Mouse (Mus musculus) urinary bladder, postnatal 10 days (tissue): Measurements from ENCODE around the gene Magel2.

Source experiments
- DNase-seq: peaks from one replicate; pipeline ENCODE4 v3.0.0; 2022; ENCODE audit warnings: low spot score

Magel2 gene

GRCm38 (mm10) chr7:62423210-62423609 lies 46.4 kb downstream of the Magel2 start:
- DNase-seq, result no peak

- DNase-seq, result no peak
These were observed 51.5 kb downstream of the Magel2 start for GRCm38 (mm10) chr7:62428337-62428736.
